Mouse (Mus musculus): ENCODE measurements around the gene Dennd5b. TPM values are rescaled to one million over a fixed set of nuclear protein-coding genes. Genes with fewer than 3 reads are reported as not detected.
"Not testable (repeated sequence)": the region's sequence is repeated elsewhere in the genome, so short reads cannot be mapped to it uniquely, and the experiment has no call there.

Gene Dennd5b
- polyA plus RNA-seq, 1 experiment from 2014 or later, result 12.1 TPM

DNA sequence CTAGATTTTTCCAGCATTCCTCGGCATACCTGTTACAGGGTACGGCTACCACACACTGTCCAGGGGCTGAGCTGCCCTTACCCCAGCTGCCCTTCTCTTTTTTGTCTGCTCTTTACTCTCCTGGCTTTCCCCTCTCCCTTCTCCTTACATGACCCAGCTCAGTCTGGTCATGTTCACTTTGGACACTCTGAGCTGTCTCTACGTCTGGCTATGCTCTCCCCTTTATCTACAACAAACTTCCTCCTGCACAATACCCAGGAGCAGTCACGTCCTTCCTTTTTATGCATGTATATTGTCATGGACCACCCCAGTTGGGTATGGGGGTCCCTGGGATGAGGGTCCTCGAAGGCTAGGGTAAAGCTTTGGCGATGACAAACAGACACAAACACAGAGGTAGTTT, 34.2 kb upstream of the Dennd5b start:
- Histone ChIP-seq H3K4me1 (ENCODE audit: control insufficient read depth, insufficient read depth, low read length) (0 out of 2 replicates have a peak, but pooled peaks cover 5% of the 10 kb centered on the region), H3K27me3 (ENCODE audit: control insufficient read depth, insufficient read depth, low read length) (no peaks in the 10 kb centered on the region), H3K4me2 (replicated peaks; ENCODE audit: low read depth, low read length) (no peak overlapping the region), H3K9ac (replicated peaks; ENCODE audit: low read depth, low read length) (no peak overlapping the region), H3K4me3 (ENCODE audit: low read depth, low read length) (no peak overlapping the region), H3K27ac (ENCODE audit: low read length) (no peak overlapping the region), H3K9me3 (ENCODE audit: control insufficient read depth, low read depth, low read length) (no peaks in the 10 kb centered on the region), H3K36me3 (ENCODE audit: control insufficient read depth, insufficient read depth, low read length) (no peaks in the 10 kb centered on the region)
- 66% methylated on average over 6 of the region's 6 CpGs for WGBS
- ATAC-seq (ENCODE audit: insufficient number of reproducible peaks, insufficient read depth, low FRiP score, low read depth), result no peak

DNA sequence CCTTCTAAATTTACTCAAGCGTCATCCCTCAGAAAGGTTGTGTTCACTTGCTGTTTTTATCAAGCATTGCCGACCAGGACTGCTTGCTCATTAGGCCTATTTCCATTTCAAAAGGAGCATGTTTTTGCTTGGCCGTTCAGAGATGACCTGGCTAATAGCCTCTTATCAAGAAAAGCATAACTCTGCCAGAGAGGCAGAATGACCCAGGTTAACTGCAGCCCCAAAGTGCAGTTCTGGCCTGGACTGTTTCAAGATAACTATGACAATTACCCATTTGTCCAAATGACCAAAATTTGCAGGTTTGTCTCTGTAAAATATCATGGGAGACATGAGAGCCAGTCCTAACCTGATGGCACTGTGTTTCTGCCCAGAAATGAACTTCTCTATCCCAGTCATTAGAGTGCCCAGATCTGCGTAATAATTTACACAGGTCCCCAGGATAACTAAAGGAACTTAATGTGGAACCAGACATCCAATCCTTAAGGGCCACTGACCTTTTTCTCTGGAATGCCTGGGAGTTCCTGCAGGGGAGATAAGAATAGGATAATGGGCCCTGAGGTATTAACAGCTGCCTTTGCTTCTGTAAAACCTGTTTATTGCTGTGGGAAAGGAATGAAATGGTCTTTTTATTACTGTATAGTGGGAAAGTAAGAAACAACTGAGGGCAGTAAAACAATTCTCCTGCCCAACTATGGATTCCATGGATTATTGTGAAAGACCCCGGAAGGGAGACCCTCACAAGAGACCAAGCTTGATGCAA, 33.1 kb upstream of the Dennd5b start:
- 15% methylated on average over 5 of the region's 5 CpGs for WGBS

DNA sequence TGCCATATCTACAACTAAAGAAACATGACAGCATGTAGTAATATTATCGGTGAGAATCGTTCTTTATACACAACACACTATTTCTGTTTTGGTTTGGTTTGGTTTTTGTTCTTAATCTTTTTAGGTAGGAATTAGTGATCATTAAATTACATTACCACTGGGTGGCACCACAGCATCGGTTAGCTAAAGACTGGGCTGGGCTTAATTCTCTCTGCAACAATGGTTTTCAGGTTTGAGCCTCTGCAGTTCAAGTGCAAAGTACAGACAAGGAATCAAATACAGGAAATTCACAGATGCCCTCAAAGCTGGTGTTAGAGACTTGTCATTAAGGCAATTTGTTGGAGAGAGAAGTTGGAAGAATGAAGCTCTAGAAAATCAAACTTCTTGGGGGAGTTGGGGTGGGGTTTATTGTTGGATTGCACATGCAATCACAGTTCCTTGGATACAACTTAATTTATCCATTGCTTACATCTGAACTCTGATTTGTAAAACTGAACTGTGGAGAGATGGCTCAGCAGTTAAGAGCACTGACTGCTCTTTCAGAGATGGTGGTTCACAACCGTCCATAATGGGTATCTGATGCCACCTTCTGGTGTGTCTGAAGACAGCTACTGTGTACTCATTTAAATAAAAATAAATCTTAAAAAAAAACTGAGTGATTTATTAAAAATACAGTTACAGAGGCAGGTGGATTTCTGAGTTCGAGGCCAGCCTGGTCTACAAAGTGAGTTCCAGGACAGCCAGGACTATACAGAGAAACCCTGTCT, 31.0 kb upstream of the Dennd5b start:
- Histone ChIP-seq H3K4me2 (replicated peaks; ENCODE audit: low read depth, low read length) (no peak overlapping the region), H3K4me3 (ENCODE audit: low read depth, low read length) (no peak overlapping the region), H3K27ac (ENCODE audit: low read length) (no peak overlapping the region), H3K27me3 (ENCODE audit: control insufficient read depth, insufficient read depth, low read length) (no peaks in the 10 kb centered on the region), H3K9ac (replicated peaks; ENCODE audit: low read depth, low read length) (no peak overlapping the region), H3K36me3 (ENCODE audit: control insufficient read depth, insufficient read depth, low read length) (no peaks in the 10 kb centered on the region), H3K9me3 (ENCODE audit: control insufficient read depth, low read depth, low read length) (no peaks in the 10 kb centered on the region), H3K4me1 (ENCODE audit: control insufficient read depth, insufficient read depth, low read length) (0 out of 2 replicates have a peak, but pooled peaks cover 5% of the 10 kb centered on the region)
- ATAC-seq (ENCODE audit: insufficient number of reproducible peaks, insufficient read depth, low FRiP score, low read depth), result no peak
- WGBS, result 30% methylated on average over 5 of the region's 5 CpGs

More for the DNA sequence above, 33.1 kb upstream of the Dennd5b start:
- no peak overlapping the region for H3K9ac ChIP-seq (replicated peaks; ENCODE audit: low read depth, low read length)
- no peaks in the 10 kb centered on the region for H3K36me3 ChIP-seq (ENCODE audit: control insufficient read depth, insufficient read depth, low read length)
- ATAC-seq (ENCODE audit: insufficient number of reproducible peaks, insufficient read depth, low FRiP score, low read depth), result no peak
- no peak overlapping the region for H3K4me2 ChIP-seq (replicated peaks; ENCODE audit: low read depth, low read length)
- H3K27ac ChIP-seq (ENCODE audit: low read length), result peak overlapping the region; percentile 16; the same call in 1 of the 2 replicates
- no peaks in the 10 kb centered on the region for H3K9me3 ChIP-seq (ENCODE audit: control insufficient read depth, low read depth, low read length)
- 0 out of 2 replicates have a peak, but pooled peaks cover 5% of the 10 kb centered on the region for H3K4me1 ChIP-seq (ENCODE audit: control insufficient read depth, insufficient read depth, low read length)
- no peaks in the 10 kb centered on the region for H3K27me3 ChIP-seq (ENCODE audit: control insufficient read depth, insufficient read depth, low read length)
- no peak overlapping the region for H3K4me3 ChIP-seq (ENCODE audit: low read depth, low read length)

DNA sequence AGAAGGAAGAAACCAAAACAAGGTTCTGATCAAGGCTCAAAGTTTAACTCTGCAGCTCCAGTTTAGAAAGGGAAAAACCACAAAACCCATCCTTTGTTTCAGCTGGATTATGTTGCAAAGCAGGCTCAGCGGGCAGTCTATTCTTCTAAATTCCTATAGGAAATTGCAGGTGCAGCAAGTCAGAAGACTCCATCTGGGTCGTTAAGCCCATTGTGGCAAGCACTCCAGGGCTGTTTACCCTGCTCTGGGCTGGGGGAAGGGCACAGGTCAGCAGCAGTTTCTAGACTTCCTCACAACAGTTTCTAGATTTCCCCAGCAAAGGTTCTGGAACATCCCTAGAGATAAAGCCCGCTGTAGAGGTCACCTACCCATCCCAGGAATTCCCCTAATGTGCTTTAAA, 29.6 kb upstream of the Dennd5b start:
- no peaks in the 10 kb centered on the region for H3K27me3 ChIP-seq (ENCODE audit: control insufficient read depth, insufficient read depth, low read length)
- ATAC-seq (ENCODE audit: insufficient number of reproducible peaks, insufficient read depth, low FRiP score, low read depth), result no peak
- no peaks in the 10 kb centered on the region for H3K9me3 ChIP-seq (ENCODE audit: control insufficient read depth, low read depth, low read length)
- H3K27ac ChIP-seq (ENCODE audit: low read length), result no peak overlapping the region
- WGBS, result 41% methylated on average over 3 of the region's 3 CpGs
- H3K36me3 ChIP-seq (ENCODE audit: control insufficient read depth, insufficient read depth, low read length), result no peaks in the 10 kb centered on the region
- H3K4me3 ChIP-seq (ENCODE audit: low read depth, low read length), result no peak overlapping the region
- H3K9ac ChIP-seq (replicated peaks; ENCODE audit: low read depth, low read length), result no peak overlapping the region
- H3K4me1 ChIP-seq (ENCODE audit: control insufficient read depth, insufficient read depth, low read length), result 0 out of 2 replicates have a peak, but pooled peaks cover 5% of the 10 kb centered on the region
- H3K4me2 ChIP-seq (replicated peaks; ENCODE audit: low read depth, low read length), result no peak overlapping the region

DNA sequence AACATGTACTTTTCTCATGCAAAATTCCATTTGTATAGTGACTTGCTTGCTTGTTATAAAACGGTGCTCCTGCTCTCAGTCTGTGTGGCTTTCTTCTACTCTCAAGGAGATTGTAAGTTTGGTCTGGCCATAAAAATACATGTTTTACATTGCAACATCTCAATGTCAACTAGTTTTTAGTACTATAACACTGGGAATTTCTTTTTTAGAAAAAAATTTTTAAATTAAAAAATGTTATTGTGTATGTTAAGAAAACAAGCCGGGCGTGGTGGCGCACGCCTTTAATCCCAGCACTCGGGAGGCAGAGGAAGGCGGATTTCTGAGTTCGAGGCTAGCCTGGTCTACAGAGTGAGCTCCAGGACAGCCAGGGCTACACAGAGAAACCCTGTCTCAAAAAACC, 28.4 kb upstream of the Dennd5b start, which contains the start of gene Gm10203:
Gene Gm10203, plus strand, starts transcription at position 301 of the 400 bp plus-strand sequence.
- not testable (repeated sequence) for H3K9ac ChIP-seq (replicated peaks; ENCODE audit: low read depth, low read length); H3K4me2 ChIP-seq (replicated peaks; ENCODE audit: low read depth, low read length); H3K27ac ChIP-seq (ENCODE audit: low read length); H3K4me3 ChIP-seq (ENCODE audit: low read depth, low read length); H3K27me3 ChIP-seq (ENCODE audit: control insufficient read depth, insufficient read depth, low read length); H3K4me1 ChIP-seq (ENCODE audit: control insufficient read depth, insufficient read depth, low read length); H3K36me3 ChIP-seq (ENCODE audit: control insufficient read depth, insufficient read depth, low read length); H3K9me3 ChIP-seq (ENCODE audit: control insufficient read depth, low read depth, low read length); ATAC-seq (ENCODE audit: insufficient number of reproducible peaks, insufficient read depth, low FRiP score, low read depth)
- 88% methylated on average over 8 of the region's 8 CpGs for WGBS

DNA sequence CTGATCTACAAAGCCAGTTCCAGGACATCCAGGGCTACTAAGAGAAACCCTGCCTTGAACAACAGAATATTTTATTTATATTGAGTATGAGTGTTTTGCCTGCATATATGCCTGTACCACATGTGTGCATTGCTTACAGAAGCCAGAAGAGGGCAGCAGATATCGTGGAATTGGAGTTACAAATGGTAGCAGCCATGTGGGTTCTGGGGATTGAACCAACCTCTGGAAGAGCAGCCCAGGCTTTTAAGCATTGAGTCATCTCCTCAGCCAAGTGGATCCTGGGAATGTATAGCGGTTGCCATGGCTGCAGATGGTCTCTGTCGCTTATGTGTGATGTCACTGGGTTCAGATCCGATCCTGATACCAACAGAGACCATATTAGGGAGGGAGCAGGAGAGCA, 25.2 kb upstream of the Dennd5b start:
- Histone ChIP-seq H3K27me3 (ENCODE audit: control insufficient read depth, insufficient read depth, low read length) (no peaks in the 10 kb centered on the region), H3K4me3 (ENCODE audit: low read depth, low read length) (no peak overlapping the region), H3K4me2 (replicated peaks; ENCODE audit: low read depth, low read length) (no peak overlapping the region), H3K27ac (ENCODE audit: low read length) (no peak overlapping the region), H3K9me3 (ENCODE audit: control insufficient read depth, low read depth, low read length) (no peaks in the 10 kb centered on the region), H3K9ac (replicated peaks; ENCODE audit: low read depth, low read length) (no peak overlapping the region), H3K4me1 (ENCODE audit: control insufficient read depth, insufficient read depth, low read length) (no peaks in the 10 kb centered on the region), H3K36me3 (ENCODE audit: control insufficient read depth, insufficient read depth, low read length) (no peaks in the 10 kb centered on the region)
- no peak for ATAC-seq (ENCODE audit: insufficient number of reproducible peaks, insufficient read depth, low FRiP score, low read depth)
- 68% methylated on average over 4 of the region's 4 CpGs for WGBS

DNA sequence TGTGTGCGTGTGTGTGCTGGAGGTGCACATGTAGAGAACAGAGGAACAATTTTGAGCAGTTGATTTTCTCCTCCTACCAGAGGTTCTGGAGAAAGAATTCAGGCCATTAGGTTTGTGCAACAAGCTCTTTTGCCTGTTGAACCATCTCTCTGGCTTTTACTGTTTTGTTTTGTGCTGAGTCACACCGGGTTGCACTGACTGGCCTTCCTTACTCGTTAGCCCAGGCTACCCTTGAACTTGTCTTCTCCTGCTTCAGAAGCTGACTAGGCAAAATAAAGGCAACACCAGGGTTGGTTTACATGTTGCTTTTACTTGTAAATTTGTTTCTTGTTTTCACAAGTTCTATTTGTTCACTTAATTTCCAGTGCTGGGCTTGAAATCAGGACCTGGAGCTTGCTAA, 21.6 kb upstream of the Dennd5b start:
- Histone ChIP-seq H3K27ac (ENCODE audit: low read length) (no peak overlapping the region), H3K4me3 (ENCODE audit: low read depth, low read length) (no peak overlapping the region), H3K27me3 (ENCODE audit: control insufficient read depth, insufficient read depth, low read length) (no peaks in the 10 kb centered on the region), H3K4me2 (replicated peaks; ENCODE audit: low read depth, low read length) (no peak overlapping the region), H3K36me3 (ENCODE audit: control insufficient read depth, insufficient read depth, low read length) (no peaks in the 10 kb centered on the region), H3K9ac (replicated peaks; ENCODE audit: low read depth, low read length) (no peak overlapping the region), H3K9me3 (ENCODE audit: control insufficient read depth, low read depth, low read length) (no peaks in the 10 kb centered on the region), H3K4me1 (ENCODE audit: control insufficient read depth, insufficient read depth, low read length) (no peaks in the 10 kb centered on the region)
- 80% methylated on average over 3 of the region's 3 CpGs for WGBS
- no peak for ATAC-seq (ENCODE audit: insufficient number of reproducible peaks, insufficient read depth, low FRiP score, low read depth)

DNA sequence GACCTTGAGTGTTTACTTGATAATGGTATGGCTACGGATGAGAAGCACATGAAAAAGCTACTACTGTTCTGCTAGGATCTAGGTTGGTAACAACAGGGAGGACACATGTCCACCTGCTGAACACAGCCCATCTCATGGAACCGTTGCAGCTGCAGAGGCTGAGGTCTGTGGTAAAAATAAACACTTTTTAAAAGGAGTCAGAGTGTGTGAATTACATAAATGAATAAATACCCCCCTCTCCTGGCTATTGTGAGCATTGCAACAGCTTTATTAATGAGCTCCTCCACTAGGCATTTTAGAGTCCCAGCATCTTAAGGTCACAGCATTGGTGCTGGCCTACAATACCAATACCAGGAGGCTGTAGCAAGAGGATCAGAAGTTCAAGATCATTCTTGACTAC, 18.4 kb upstream of the Dennd5b start:
- Histone ChIP-seq H3K27me3 (ENCODE audit: control insufficient read depth, insufficient read depth, low read length) (no peaks in the 10 kb centered on the region), H3K4me3 (ENCODE audit: low read depth, low read length) (no peak overlapping the region), H3K4me2 (replicated peaks; ENCODE audit: low read depth, low read length) (no peak overlapping the region), H3K27ac (ENCODE audit: low read length) (no peak overlapping the region), H3K4me1 (ENCODE audit: control insufficient read depth, insufficient read depth, low read length) (no peaks in the 10 kb centered on the region), H3K36me3 (ENCODE audit: control insufficient read depth, insufficient read depth, low read length) (no peaks in the 10 kb centered on the region), H3K9me3 (ENCODE audit: control insufficient read depth, low read depth, low read length) (no peaks in the 10 kb centered on the region), H3K9ac (replicated peaks; ENCODE audit: low read depth, low read length) (no peak overlapping the region)
- ATAC-seq (ENCODE audit: insufficient number of reproducible peaks, insufficient read depth, low FRiP score, low read depth), result peak; percentile 54; the same call in 1 of the 2 replicates
- 11% methylated on average over 2 of the region's 2 CpGs for WGBS
